Comparison of ENCODE assay signal across 10 mouse cellular contexts in the genomic region with DNA sequence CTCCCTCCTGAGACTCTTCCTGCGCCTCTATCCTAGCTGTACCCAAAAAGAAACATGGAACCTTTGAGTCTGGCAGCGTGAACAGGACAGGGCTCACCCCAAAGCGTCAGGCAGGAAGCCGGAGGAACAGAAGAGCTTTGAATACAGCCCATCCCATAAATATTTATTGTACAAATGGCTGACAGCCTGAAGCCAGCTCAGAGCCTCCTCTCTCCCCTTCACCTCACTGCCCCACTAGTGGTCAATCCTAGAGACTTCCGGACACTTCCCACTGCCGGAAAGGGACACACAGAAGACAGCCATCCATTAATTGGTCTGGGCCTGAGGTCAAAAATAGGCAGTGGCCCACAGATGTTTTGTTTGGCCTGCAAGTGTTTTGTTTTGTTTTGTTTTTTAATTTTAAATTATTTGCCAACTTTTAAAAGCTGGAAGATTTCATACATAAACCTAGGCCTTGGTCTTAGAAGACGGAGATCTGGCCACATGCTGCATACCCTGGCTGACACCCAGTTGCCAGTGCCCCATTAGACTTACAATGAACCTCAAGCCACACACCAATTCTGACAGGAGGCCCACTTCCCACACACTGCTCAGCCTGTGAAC.
DNase-seq lines count a peak whose midpoint lies in the region; TF ChIP-seq lines count a peak whose summit lies in the region.
"Had no signal": no experiment of that assay in that cellular context is flagged by ENCODE, and none has a peak within 500 bp of the region (broad histone marks: within the 10 kb centered on the region; RNA-seq: fewer than 3 reads in every experiment).

No protein-coding gene starts in this region.

- H3K4me3 ChIP-seq in layer of hippocampus, adult 2 months, result no peak overlapping the region
- H3K4me3 ChIP-seq: erythroblast, embryonic 14.5 days; limb, embryonic 13.5 days had no signal

- no peak for DNase-seq in layer of hippocampus, adult 2 months (ENCODE audit: low spot score in 2 of 2)
- no peak for DNase-seq in layer of hippocampus, adult 8-10 months (ENCODE audit: low spot score in 2 of 2)
- peak; percentile 60 for DNase-seq in kidney, adult 9 months
- peak; percentile 67 for DNase-seq in kidney, postnatal 10 days
- peak; percentile 59 to 78 for DNase-seq in lung, postnatal 4 days
- no peak for DNase-seq in cerebellum, postnatal 25 days
- DNase-seq in testis, postnatal 14 days (ENCODE audit: low spot score), result no peak
- DNase-seq: adrenal gland, postnatal 25 days had no signal

- 0 out of 2 replicates have a peak, but pooled peaks have one; percentile 8 for TF ChIP-seq CTCF in layer of hippocampus, adult 2 months (conservative IDR thresholded peaks at IDR 0.05)

- peak overlapping the region; percentile 39; the same call in 1 of the 2 replicates for H3K27ac ChIP-seq in layer of hippocampus, adult 2 months
- H3K27ac ChIP-seq: limb, embryonic 13.5 days had no signal

Comparison
In these comparisons a context has a peak if more than half of its experiments do, and no peak if none do; other contexts are left out.
1. DNase-seq: peak in kidney, adult 9 months (single experiment), kidney, postnatal 10 days (single experiment) and lung, postnatal 4 days (2 of 2); none in layer of hippocampus, adult 2 months (0 of 2), layer of hippocampus, adult 8-10 months (0 of 2), cerebellum, postnatal 25 days (0 of 2) and testis, postnatal 14 days (single experiment).